Mouse (Mus musculus) liver, adult 2 months (tissue): Measurements from ENCODE around the gene Gm28042. TPM values are rescaled to one million over a fixed set of nuclear protein-coding genes. Genes with fewer than 3 reads are reported as not detected.

ENCODE experiments used
- DNase-seq: peaks from one replicate; pipeline ENCODE4 v3.0.0-alpha.2; 2011; ENCODE audit warnings: low read depth, low spot score; ENCODE audit errors: extremely low read depth
- H3K27ac ChIP-seq: fragments of 200-500 bp; replicated peaks from 2 replicates; pipeline ENCODE4 v1.5.1; 2012; ENCODE audit warnings: low read depth, mild to moderate bottlenecking, control low read depth, inconsistent platforms, low read length; ENCODE audit not compliant: insufficient read depth
- H3K27me3 ChIP-seq: fragments of 200-500 bp; 2 replicates; pipeline ENCODE4 v1.6.1; 2012; ENCODE audit warnings: mild to moderate bottlenecking, moderate library complexity, low read length, inconsistent platforms; ENCODE audit not compliant: control insufficient read depth, insufficient read depth
- H3K36me3 ChIP-seq: fragments of 200-500 bp; 2 replicates; pipeline ENCODE4 v1.6.1; 2012; ENCODE audit warnings: low read length, inconsistent platforms; ENCODE audit not compliant: control insufficient read depth, insufficient read depth
- H3K4me1 ChIP-seq: fragments of 200-500 bp; 2 replicates; pipeline ENCODE4 v1.6.1; 2011; ENCODE audit warnings: low read length; ENCODE audit not compliant: control insufficient read depth, insufficient read depth
- H3K4me3 ChIP-seq: fragments of 200-500 bp; 2 replicates; pipeline ENCODE4 v1.5.1; 2011; ENCODE audit warnings: low read depth, mild to moderate bottlenecking, control low read depth, low read length, moderate library complexity; ENCODE audit not compliant: insufficient read depth
- H3K79me2 ChIP-seq: fragments of 200-500 bp; 2 replicates; pipeline ENCODE4 v1.6.1; 2012; ENCODE audit warnings: inconsistent platforms, mild to moderate bottlenecking, low read length, moderate library complexity; ENCODE audit not compliant: control insufficient read depth, insufficient read depth
- H3K9ac ChIP-seq: fragments of 200-500 bp; 2 replicates; pipeline ENCODE4 v1.6.1; 2012; ENCODE audit warnings: low read depth, mild to moderate bottlenecking, control low read depth, inconsistent platforms, low read length
- CTCF ChIP-seq: fragments of 200-500 bp; IDR thresholded peaks from 2 replicates; pipeline ENCODE4 v1.5.1; 2011; ENCODE audit warnings: low read depth, low read length, control low read depth
- POLR2A ChIP-seq: fragments of 200-500 bp; IDR thresholded peaks from 2 replicates; pipeline ENCODE4 v1.6.1; 2011; ENCODE audit warnings: low read length, control low read depth; ENCODE audit not compliant: insufficient read depth; ENCODE audit errors: extremely low read depth
- WGBS: fragments of 180-500 bp; shearing (Covaris S2); methylation state at CpG from one replicate; pipeline ENCODE4 v1.1.7; 2018; 5-methylcytosine and 5-hydroxymethylcytosine counted together
- polyA plus RNA-seq: library from polyadenylated mRNA; depleted of rRNA; stranded (reverse); fragments of >200 nt; gene quantifications from 2 replicates; pipeline ENCODE4 v1.2.3, GENCODE M21; 2012
- total RNA-seq: library from RNA; depleted of rRNA; stranded (reverse); fragments of >200 nt; gene quantifications from 2 replicates; pipeline ENCODE4 v1.2.3, GENCODE M21; 2014

Gene Gm28042
- total and polyA plus RNA-seq, 2 experiments, result 0.91 to 1.5 TPM

DNA sequence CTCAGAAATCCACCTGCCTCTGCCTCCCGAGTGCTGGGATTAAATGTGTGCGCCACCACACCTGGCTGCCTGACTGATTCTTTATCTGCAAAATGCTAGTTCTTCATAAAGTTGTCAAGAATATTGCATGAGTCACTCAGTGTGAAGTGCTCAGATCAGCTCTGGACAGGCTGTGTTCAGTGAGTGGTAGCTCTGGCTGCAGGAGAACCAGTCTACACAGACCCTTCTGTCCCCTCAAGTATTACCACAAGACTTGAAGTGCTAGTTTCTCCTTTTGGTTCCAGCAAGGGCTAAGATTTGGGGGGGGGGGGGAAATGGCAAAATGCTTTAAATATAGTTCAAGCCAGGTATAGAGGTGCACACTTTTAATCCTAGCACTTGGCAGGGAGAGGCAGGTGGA lies 39.9 kb upstream of the Gm28042 start:
- Histone ChIP-seq H3K79me2 (no peaks in the 10 kb centered on the region), H3K9ac (no peak overlapping the region), H3K27ac (no peak overlapping the region), H3K4me1 (peaks cover 6% of the 10 kb centered on the region; the same call in 1 of the 2 replicates), H3K4me3 (no peak overlapping the region), H3K36me3 (no peaks in the 10 kb centered on the region), H3K27me3 (no peaks in the 10 kb centered on the region)
- DNase-seq, result no peak
- TF ChIP-seq POLR2A, result no peak
- no peak for TF ChIP-seq CTCF
- WGBS, result 95% methylated on average over 2 of the region's 2 CpGs

DNA sequence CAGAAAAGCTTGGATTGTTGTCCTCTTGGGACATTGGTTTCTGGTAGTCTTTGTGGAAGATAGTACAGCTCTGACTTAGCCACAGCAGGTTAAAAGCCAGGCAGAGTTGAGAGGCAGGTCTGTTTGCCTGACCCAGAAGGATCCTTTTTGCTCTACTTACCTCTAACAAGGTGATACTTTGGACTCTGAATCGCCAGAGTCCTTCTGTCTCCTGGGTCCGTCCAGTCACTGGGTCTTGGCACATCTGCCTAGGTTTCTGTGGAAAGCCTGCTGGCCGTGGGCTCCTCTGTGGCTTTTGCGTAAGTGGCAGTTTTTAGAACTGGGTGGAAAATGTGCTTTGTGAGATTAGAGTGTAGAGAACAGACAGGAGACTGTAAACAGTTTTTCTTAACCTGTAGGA lies 38.3 kb upstream of the Gm28042 start:
- DNase-seq, result peak; percentile 66
- WGBS, result 32% methylated on average over 4 of the region's 4 CpGs

GRCm38 (mm10) chr2:119990881-119991280 lies 36.4 kb upstream of the Gm28042 start:
- DNase-seq, result no peak
- Histone ChIP-seq H3K4me1 (peaks cover 6% of the 10 kb centered on the region; the same call in 1 of the 2 replicates), H3K4me3 (no peak overlapping the region), H3K27me3 (no peaks in the 10 kb centered on the region), H3K79me2 (no peaks in the 10 kb centered on the region), H3K9ac (no peak overlapping the region), H3K36me3 (no peaks in the 10 kb centered on the region), H3K27ac (no peak overlapping the region)
- 75% methylated on average over 6 of the region's 6 CpGs for WGBS
- TF ChIP-seq POLR2A (no peak), CTCF (no peak)

More for the DNA sequence above, 38.3 kb upstream of the Gm28042 start:
- no peaks in the 10 kb centered on the region for H3K27me3 ChIP-seq
- no peaks in the 10 kb centered on the region for H3K79me2 ChIP-seq
- H3K4me3 ChIP-seq, result no peak overlapping the region
- H3K27ac ChIP-seq, result no peak overlapping the region
- TF ChIP-seq POLR2A (no peak), CTCF (no peak)
- H3K36me3 ChIP-seq, result no peaks in the 10 kb centered on the region
- H3K4me1 ChIP-seq, result peaks cover 6% of the 10 kb centered on the region; the same call in 1 of the 2 replicates
- no peak overlapping the region for H3K9ac ChIP-seq

- Histone ChIP-seq H3K36me3 (no peaks in the 10 kb centered on the region), H3K27me3 (no peaks in the 10 kb centered on the region), H3K27ac (no peak overlapping the region), H3K9ac (no peak overlapping the region), H3K4me1 (peaks cover 6% of the 10 kb centered on the region; the same call in 1 of the 2 replicates), H3K4me3 (no peak overlapping the region), H3K79me2 (no peaks in the 10 kb centered on the region)
- DNase-seq, result peak; percentile 49
- 50% methylated on average over 2 of the region's 2 CpGs for WGBS
- TF ChIP-seq POLR2A (no peak), CTCF (no peak)
Observed at GRCm38 (mm10) chr2:119992349-119992748, 34.9 kb upstream of the Gm28042 start.

- H3K27ac ChIP-seq, result no peak overlapping the region
- 70% methylated on average over 2 of the region's 2 CpGs for WGBS
Observed at GRCm38 (mm10) chr2:119993515-119993914, 33.8 kb upstream of the Gm28042 start.

GRCm38 (mm10) chr2:119994839-119995238 lies 32.5 kb upstream of the Gm28042 start:
- Histone ChIP-seq H3K27ac (no peak overlapping the region), H3K4me1 (no peaks in the 10 kb centered on the region), H3K4me3 (no peak overlapping the region), H3K27me3 (no peaks in the 10 kb centered on the region), H3K36me3 (no peaks in the 10 kb centered on the region), H3K9ac (no peak overlapping the region), H3K79me2 (no peaks in the 10 kb centered on the region)
- DNase-seq, result peak; percentile 36
- TF ChIP-seq POLR2A (no peak), CTCF (no peak)
- WGBS, result 45% methylated on average over 6 of the region's 6 CpGs

More at GRCm38 (mm10) chr2:119993515-119993914, 33.8 kb upstream of the Gm28042 start:
- no peak for DNase-seq
- H3K9ac ChIP-seq, result no peak overlapping the region
- H3K79me2 ChIP-seq, result no peaks in the 10 kb centered on the region
- peaks cover 6% of the 10 kb centered on the region; the same call in 1 of the 2 replicates for H3K4me1 ChIP-seq
- TF ChIP-seq POLR2A (no peak), CTCF (no peak)
- H3K27me3 ChIP-seq, result no peaks in the 10 kb centered on the region
- no peaks in the 10 kb centered on the region for H3K36me3 ChIP-seq
- no peak overlapping the region for H3K4me3 ChIP-seq
